Mouse (Mus musculus): Measurements from ENCODE around the gene Gemin4. TPM values are rescaled to one million over a fixed set of nuclear protein-coding genes. Genes with fewer than 3 reads are reported as not detected.

The Gemin4 gene
- total and polyA plus RNA-seq, 3 experiments = 41.3 to 51.6 (median 46.5) TPM

GRCm38 (mm10) chr11:76179495-76180145 is 37.8 kb downstream of the Gemin4 start, which contains the start of the genes Vps53 and Fam57a:
TSS of gene Vps53 (minus strand) at chr11:76179647.
TSS of gene Fam57a (plus strand) at chr11:76179671.
- no peak for TF ChIP-seq JUND (conservative IDR thresholded peaks at IDR 0.05; ENCODE audit: low read depth, low read length)
- TF ChIP-seq GABPA (IDR thresholded peaks at IDR 0.05; ENCODE audit: insufficient replicate concordance, low read depth, low read length) = peak; percentile 66; the same call in 1 of the 2 replicates
- TF ChIP-seq ELF1 (IDR thresholded peaks at IDR 0.05; ENCODE audit: low read depth, low read length) = peak; percentile 100
- peak; percentile 93 for TF ChIP-seq POLR2AphosphoS2 (IDR thresholded peaks at IDR 0.05; ENCODE audit: low read depth, low read length)
- no peak for TF ChIP-seq RAD21 (IDR thresholded peaks at IDR 0.05; ENCODE audit: low read depth, low read length)
- no peak for TF ChIP-seq ZKSCAN1 (IDR thresholded peaks at IDR 0.05; ENCODE audit: borderline replicate concordance, low read depth, low read length)
- TF ChIP-seq MXI1 (IDR thresholded peaks at IDR 0.05; ENCODE audit: low read depth, low read length) = peak; percentile 99
- TF ChIP-seq CTCF (conservative IDR thresholded peaks at IDR 0.05 in 1 of 2, IDR thresholded peaks at IDR 0.05 in 1 of 2; ENCODE audit: low read depth in 2 of 2, low read length in 2 of 2) = peak in 1 of 2 experiments; percentile 6; a peak in 1 of 4 replicates
- TF ChIP-seq ZC3H11A (IDR thresholded peaks at IDR 0.05; ENCODE audit: low read depth, low read length) = no peak
- TF ChIP-seq ZMIZ1 (IDR thresholded peaks at IDR 0.05; ENCODE audit: low read depth, low read length) = peak; percentile 92
- TF ChIP-seq KAT2A (IDR thresholded peaks at IDR 0.05; ENCODE audit: insufficient replicate concordance, low read length) = peak; percentile 84; the same call in 1 of the 2 replicates
- TF ChIP-seq USF2 (conservative IDR thresholded peaks at IDR 0.05; ENCODE audit: low read depth, low read length) = no peak
- TF ChIP-seq SIN3A (IDR thresholded peaks at IDR 0.05; ENCODE audit: low read length) = peak; percentile 100
- no peak for TF ChIP-seq JUN (IDR thresholded peaks at IDR 0.05; ENCODE audit: insufficient read depth, low read depth, low read length)
- TF ChIP-seq HCFC1 (IDR thresholded peaks at IDR 0.05; ENCODE audit: low read depth, low read length) = peak; percentile 93
- TF ChIP-seq MAX (IDR thresholded peaks at IDR 0.05; ENCODE audit: low read length) = peak; percentile 87
- no peak for TF ChIP-seq PAX5 (IDR thresholded peaks at IDR 0.05; ENCODE audit: low read length)
- TF ChIP-seq MYC (IDR thresholded peaks at IDR 0.05; ENCODE audit: low read depth, low read length) = peak; percentile 89
- TF ChIP-seq ETS1 (conservative IDR thresholded peaks at IDR 0.05; ENCODE audit: low read depth, low read length) = no peak; the same call in none of the 2 replicates
- no peak for TF ChIP-seq E2F4 (IDR thresholded peaks at IDR 0.05; ENCODE audit: insufficient replicate concordance, low read depth, low read length)
- peak; percentile 85 for TF ChIP-seq TBP (conservative IDR thresholded peaks at IDR 0.05; ENCODE audit: low read depth, low read length)
- peak; percentile 82; the same call in 1 of the 2 replicates for TF ChIP-seq MAZ (IDR thresholded peaks at IDR 0.05; ENCODE audit: low read depth, low read length)
- TF ChIP-seq UBTF (IDR thresholded peaks at IDR 0.05; ENCODE audit: low read depth, low read length) = peak; percentile 34; the same call in 1 of the 2 replicates
- peak; percentile 24; the same call in 1 of the 2 replicates for TF ChIP-seq BHLHE40 (IDR thresholded peaks at IDR 0.05; ENCODE audit: low read depth, low read length)
- TF ChIP-seq USF1 (IDR thresholded peaks at IDR 0.05; ENCODE audit: low read depth, low read length) = no peak
- TF ChIP-seq RCOR1 (conservative IDR thresholded peaks at IDR 0.05; ENCODE audit: low read depth, low read length) = peak; percentile 79; the same call in 1 of the 2 replicates
- TF ChIP-seq CHD2 (IDR thresholded peaks at IDR 0.05; ENCODE audit: low read length) = 0 out of 2 replicates have a peak, but pooled peaks have one; percentile 15
- peak; percentile 50 for TF ChIP-seq NRF1 (IDR thresholded peaks at IDR 0.05; ENCODE audit: low read depth, low read length)
- peak; percentile 53; the same call in 1 of the 2 replicates for TF ChIP-seq CHD1 (IDR thresholded peaks at IDR 0.05; ENCODE audit: low read depth, low read length)
- 0 out of 2 replicates have a peak, but pooled peaks have one; percentile 28 for TF ChIP-seq MEF2A (IDR thresholded peaks at IDR 0.05; ENCODE audit: borderline replicate concordance, low read depth, low read length)
- no peak for TF ChIP-seq EP300 (IDR thresholded peaks at IDR 0.05; ENCODE audit: low read length)
- TF ChIP-seq TCF12 (IDR thresholded peaks at IDR 0.05; ENCODE audit: low read depth, low read length) = peak; percentile 91
- no peak; the same call in 1 of the 2 replicates for TF ChIP-seq MAFK (IDR thresholded peaks at IDR 0.05; ENCODE audit: insufficient replicate concordance, low read length)
- TF ChIP-seq NELFE (IDR thresholded peaks at IDR 0.05; ENCODE audit: low read depth, low read length) = peak; percentile 94
- TF ChIP-seq POLR2A (IDR thresholded peaks at IDR 0.05; ENCODE audit: low read depth, low read length) = peak; percentile 98
- TF ChIP-seq ZNF384 (IDR thresholded peaks at IDR 0.05; ENCODE audit: low read depth, low read length) = no peak
- no peak for TF ChIP-seq SMC3 (IDR thresholded peaks at IDR 0.05; ENCODE audit: low read depth, low read length)
- peak; percentile 53 for TF ChIP-seq IRF4 (IDR thresholded peaks at IDR 0.05; ENCODE audit: low read depth, low read length)
- Histone ChIP-seq H3K9ac (ENCODE audit: insufficient read depth, low read depth) (peak within 1 kb of the TSS; percentile 44), H3K36me3 (replicated peaks in 1 of 2; ENCODE audit: control insufficient read depth in 1 of 2, insufficient read depth in 1 of 2, low read length in 1 of 2) (peaks cover 13 to 46% of the 10 kb centered on the region in 2 experiments), H3K4me3 (replicated peaks in 1 of 3; ENCODE audit: low read depth in 2 of 3, low read length in 2 of 3, poor library complexity in 1 of 3) (peak within 1 kb of the TSS; percentile 66 to 90 (median 86)), H3K27ac (ENCODE audit: insufficient read depth, low read depth) (peak within 1 kb of the TSS; percentile 43), H3K4me1 (ENCODE audit: control insufficient read depth in 1 of 2, insufficient read depth in 2 of 2) (peaks cover 0 to 26% of the 10 kb centered on the region in 2 experiments; a peak in 3 of 4 replicates), H3K9me3 (replicated peaks; ENCODE audit: low read length) (no peaks in the 10 kb centered on the region), H3K79me2 (replicated peaks; ENCODE audit: control insufficient read depth, extremely low read depth, insufficient read depth, poor library complexity, severe bottlenecking) (peaks cover 24% of the 10 kb centered on the region), H3K4me2 (ENCODE audit: insufficient read depth, low read depth, poor library complexity, severe bottlenecking) (peak within 1 kb of the TSS; percentile 93), H3K27me3 (replicated peaks) (no peaks in the 10 kb centered on the region)
- DNase-seq (ENCODE audit: extremely low read depth) = peak; percentile 87
- in situ Hi-C loops (cut with MboI; ENCODE audit: low pct_ligation_motif_present, low pct_unique_long_range_greater_than_20kb, low sequenced_read_pairs) = no loop called here
- dilution Hi-C loops (cut with MboI; ENCODE audit: extremely low pct_ligation_motif_present, extremely low pct_unique_long_range_greater_than_20kb, low sequenced_read_pairs) = no loop called here

Measured in CH12.LX (cell line).